Mouse (Mus musculus): Measurements from ENCODE around the gene Rundc3a.

Gene Rundc3a

GRCm38 (mm10) chr11:102432896-102433295, 39.7 kb downstream of the Rundc3a start:
- DNase-seq (ENCODE audit: low spot score in 2 of 2) = no peak

DNA sequence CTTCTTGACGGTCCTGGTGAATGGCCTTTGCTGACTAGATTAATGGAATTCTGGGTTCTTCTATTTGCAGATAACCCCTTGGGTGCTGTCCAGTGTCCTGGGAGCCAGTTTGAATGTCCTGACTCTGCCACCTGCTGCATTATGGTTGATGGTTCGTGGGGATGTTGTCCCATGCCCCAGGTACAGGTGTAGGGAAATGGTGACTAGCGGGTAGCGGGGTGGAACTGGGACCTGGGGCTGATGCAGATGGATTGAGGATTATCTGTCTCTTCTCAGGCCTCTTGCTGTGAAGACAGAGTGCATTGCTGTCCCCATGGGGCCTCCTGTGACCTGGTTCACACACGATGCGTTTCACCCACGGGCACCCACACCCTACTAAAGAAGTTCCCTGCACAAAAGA, 40.7 kb downstream of the Rundc3a start:
- no peak for DNase-seq (ENCODE audit: low spot score in 2 of 2)

DNA sequence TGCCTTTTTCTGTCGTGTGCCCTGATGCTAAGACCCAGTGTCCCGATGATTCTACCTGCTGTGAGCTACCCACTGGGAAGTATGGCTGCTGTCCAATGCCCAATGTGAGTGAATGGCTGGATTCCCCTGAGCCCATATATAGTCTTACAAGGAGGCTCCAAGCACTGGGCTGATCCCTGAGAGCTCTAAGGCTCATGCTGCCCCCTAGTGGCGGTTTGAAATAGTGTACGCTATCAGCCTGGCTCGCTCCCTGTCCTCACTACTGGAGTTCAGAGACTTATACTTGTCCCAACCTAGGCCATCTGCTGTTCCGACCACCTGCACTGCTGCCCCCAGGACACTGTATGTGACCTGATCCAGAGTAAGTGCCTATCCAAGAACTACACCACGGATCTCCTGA, 41.2 kb downstream of the Rundc3a start:
- DNase-seq (ENCODE audit: low spot score in 2 of 2) = peak; percentile 52 to 86

DNA sequence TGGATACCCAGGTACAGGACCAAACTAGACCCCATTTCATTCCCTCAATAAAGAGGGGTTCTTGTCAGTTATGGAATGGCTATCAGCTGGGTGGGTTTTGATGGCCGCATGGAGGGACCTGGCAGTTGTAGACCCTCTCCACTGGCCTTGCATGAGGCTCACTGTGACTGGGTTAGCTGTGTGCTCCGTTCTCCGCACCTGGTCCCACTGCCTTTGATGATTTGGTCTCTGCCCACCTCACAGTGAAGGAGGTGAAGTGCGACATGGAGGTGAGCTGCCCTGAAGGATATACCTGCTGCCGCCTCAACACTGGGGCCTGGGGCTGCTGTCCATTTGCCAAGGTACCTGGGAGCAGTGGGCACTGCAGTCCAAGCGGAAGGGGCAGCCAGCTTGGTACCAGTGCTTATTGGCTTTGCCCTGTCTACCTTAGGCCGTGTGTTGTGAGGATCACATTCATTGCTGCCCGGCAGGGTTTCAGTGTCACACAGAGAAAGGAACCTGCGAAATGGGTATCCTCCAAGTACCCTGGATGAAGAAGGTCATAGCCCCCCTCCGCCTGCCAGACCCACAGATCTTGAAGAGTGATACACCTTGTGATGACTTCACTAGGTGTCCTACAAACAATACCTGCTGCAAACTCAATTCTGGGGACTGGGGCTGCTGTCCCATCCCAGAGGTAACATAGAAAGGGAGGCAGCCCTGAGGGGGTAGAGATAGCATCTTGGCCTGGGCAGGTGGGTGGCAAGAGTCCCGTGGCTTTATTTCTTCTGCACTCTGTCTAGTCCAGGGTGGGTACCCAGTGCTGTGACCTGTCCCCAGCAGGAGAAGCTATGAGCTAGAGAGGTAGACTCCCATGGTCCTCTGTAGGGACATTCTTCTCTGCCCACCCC, 41.9 kb downstream of the Rundc3a start:
- DNase-seq (ENCODE audit: low spot score in 2 of 2) = no peak

DNA sequence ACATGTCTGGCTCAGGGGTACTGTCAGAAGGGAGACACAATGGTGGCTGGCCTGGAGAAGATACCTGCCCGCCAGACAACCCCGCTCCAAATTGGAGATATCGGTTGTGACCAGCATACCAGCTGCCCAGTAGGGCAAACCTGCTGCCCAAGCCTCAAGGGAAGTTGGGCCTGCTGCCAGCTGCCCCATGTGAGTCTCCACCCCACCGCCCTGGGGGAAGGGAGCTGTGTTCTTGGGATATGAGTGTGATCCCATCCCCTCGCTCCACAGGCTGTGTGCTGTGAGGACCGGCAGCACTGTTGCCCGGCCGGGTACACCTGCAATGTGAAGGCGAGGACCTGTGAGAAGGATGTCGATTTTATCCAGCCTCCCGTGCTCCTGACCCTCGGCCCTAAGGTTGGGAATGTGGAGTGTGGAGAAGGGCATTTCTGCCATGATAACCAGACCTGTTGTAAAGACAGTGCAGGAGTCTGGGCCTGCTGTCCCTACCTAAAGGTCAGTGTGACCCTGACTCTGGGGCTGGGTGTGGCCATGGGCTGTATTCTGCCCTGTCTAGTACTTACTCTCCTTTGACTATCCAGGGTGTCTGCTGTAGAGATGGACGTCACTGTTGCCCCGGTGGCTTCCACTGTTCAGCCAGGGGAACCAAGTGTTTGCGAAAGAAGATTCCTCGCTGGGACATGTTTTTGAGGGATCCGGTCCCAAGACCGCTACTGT, 42.7 kb downstream of the Rundc3a start:
- DNase-seq (ENCODE audit: low spot score in 2 of 2) = no peak

- no peak for DNase-seq (ENCODE audit: low spot score in 2 of 2)
These were observed 43.2 kb downstream of the Rundc3a start for GRCm38 (mm10) chr11:102436471-102436790.

- DNase-seq (ENCODE audit: low spot score in 2 of 2) = no peak
These were observed 44.2 kb downstream of the Rundc3a start for GRCm38 (mm10) chr11:102437120-102438061.

DNA sequence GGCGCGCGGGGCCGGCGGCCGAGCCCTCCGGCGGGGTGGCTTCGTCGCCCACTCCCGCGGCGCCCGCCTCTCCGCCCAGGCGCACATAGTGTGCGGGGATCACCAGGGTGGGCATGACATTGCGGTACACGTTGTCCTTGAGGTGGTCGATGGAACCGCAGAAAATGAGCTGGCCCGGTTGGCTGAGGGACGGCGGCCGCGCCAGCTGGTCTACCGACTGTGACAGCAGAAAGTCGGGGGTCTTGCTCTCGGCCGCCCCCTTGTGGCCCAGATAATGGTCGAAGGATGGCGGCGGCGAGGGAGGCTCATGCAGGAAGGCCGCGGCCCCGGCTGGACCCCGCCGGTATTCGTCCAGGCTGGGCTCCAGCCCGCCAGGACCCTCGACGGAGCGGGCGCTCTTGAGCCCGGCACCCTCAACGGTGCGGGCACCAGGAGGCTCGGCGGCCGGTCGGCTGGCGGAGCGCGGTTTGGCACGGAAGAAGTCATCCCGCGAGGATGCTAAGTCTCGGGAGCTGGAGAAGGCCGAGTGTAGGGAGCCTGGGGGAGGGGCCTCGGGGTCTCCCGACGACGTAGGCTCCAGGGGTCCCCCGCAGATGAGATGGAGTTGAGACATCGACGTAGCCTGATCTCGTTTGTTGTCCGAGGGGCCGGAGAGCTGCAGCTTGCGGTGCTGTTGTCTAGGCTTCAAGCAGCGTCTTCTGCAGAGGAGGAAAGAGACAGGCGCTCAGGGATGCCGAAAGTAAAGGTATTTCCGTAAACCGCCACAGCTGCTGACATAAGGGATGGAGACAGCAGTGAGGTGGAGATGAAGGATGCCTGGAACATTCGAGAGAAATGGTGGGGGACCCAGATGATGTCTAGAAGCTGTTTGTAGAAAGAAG, 45.2 kb downstream of the Rundc3a start:
- peak in 1 of 2 experiments; percentile 74 for DNase-seq (ENCODE audit: low spot score in 2 of 2)

DNA sequence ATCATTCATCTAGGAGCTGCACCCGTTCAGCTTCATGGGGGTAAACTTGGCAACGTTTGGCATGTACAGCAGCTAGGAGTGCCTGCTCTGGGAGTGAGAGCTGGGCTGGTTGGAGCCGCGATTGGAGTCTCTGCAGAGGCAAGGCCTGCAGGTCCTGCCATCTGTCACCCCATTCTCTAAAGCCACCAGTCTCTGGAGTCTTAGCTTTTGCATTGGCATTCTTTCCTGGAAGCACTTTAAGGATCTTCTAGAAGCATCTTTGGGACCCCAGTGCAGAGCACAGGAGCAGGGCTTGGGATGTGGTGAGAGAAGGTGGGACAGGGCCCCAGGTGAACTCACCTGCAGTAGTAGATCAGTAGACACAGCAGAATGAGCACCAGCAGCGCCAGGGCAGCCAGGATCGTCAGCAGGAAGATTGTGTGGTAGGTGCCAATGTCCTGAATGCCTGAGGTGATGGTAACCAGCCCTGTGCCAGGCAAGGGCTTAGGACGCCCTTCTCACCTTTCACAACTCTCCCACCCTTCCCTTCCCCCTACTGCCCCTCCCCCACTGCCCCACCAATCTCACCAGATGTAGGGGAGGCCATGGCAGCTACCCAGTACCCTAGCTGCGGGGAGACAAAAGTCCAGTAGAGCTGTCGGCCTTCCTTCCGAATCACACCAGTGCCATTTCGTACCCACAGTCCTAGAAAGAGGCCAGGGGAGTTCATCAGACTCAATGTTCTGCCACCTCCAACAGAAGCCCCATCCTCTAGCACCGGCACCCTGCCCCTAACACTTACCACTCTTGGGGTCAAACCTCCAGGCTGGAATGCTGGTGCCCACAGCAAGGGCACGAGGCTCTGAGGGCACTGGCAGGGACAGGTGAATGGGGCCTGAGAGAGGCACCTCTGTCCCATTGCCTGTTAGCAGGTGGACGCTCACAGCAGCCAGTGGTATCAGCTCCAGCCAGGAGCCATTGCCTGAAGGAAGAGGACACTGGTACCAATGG, 46.2 kb downstream of the Rundc3a start:
- DNase-seq (ENCODE audit: low spot score in 2 of 2) = no peak

- DNase-seq (ENCODE audit: low spot score in 2 of 2) = no peak
These were observed 47.1 kb downstream of the Rundc3a start for GRCm38 (mm10) chr11:102440255-102440654.

DNA sequence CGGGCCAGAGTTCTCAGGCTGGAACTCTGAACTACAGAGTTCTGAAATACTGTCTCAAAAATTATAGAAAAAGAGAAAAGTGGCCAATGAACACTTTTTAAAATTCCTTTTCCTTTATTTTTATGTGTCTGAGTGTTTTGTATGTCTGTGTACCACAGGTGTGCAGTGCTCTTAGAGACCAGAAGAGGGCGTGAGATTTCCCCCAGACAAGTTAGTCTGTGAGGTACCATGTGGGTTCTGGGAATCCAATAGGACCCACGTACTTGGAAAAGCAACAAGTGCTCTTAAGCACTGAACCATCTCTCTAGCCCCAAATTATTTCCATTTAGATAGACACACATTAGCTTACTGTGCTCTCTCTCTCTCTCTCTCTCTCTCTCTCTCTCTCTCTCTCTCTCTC, 48.2 kb downstream of the Rundc3a start:
- no peak for DNase-seq (ENCODE audit: low spot score in 2 of 2)

- no peak for DNase-seq (ENCODE audit: low spot score in 2 of 2)
These were observed 48.9 kb downstream of the Rundc3a start for GRCm38 (mm10) chr11:102442089-102442488.

DNA sequence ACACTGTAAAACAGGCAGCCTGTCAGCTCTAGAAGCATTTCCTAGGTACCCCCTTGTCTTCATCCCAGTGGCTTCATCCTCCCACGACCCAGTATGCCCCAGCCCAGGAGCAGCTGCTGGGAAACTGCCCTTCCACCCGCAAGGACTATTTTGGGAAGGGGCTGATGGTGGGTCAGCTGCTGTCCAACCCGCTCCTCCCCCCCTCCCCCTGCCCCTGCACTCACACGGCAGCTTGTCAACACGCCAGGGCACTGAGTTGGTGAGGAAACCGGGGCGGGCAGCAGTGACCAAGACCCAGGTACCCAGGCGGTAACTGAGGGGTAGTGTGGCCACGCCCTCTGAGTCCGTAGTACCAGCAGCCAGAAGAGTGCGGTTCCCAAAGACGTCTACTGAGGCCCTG, 50.5 kb downstream of the Rundc3a start:
- DNase-seq (ENCODE audit: low spot score in 2 of 2) = no peak

GRCm38 (mm10) chr11:102444321-102444720, 51.1 kb downstream of the Rundc3a start:
- no peak for DNase-seq (ENCODE audit: low spot score in 2 of 2)

DNA sequence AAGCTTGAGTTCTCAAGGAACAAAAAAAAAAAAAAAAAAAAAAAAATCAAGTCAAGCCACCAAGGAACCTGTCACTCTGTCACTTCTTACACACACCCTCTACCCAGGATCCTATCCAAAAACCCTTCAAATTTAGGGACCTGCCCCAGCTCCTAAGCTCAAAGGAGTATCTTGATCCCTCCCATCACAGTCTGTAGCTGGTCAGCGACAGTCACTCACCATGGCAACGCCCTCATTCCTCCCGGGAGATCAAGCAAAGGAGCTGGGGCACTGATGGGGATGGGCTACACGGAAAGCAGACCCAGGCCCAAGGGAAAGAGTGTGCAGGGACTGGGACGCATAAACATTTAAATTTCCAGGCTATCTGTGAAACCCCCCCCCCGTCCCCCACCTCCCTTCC, 51.6 kb downstream of the Rundc3a start:
- DNase-seq (ENCODE audit: low spot score in 2 of 2) = no peak

- no peak for DNase-seq (ENCODE audit: low spot score in 2 of 2)
These were observed 52.2 kb downstream of the Rundc3a start for GRCm38 (mm10) chr11:102445264-102445890.

DNA sequence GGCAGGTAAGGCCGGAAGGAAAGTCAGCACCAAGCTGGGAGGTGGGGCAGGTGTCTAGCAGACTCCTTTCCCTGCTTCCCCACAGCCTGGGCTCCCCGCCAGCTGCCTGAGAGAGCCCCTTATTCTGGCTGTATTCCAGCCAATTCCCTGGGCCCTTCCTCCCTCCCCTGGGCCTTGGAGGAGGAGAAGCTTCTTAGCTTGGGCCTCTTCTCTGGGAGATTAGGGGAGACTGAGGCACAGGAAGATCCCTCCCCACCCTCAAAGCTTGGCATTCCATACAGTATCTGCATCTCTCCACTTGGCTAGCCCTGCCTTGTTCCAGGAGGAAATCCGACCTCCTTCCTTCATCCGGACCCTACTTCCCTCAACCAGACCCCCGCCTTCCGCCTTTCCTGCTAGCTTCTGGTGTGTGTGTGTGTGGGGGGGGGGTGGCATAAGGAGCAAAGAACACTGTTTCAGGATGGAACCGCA, 52.7 kb downstream of the Rundc3a start:
- no peak for DNase-seq (ENCODE audit: low spot score in 2 of 2)

DNA sequence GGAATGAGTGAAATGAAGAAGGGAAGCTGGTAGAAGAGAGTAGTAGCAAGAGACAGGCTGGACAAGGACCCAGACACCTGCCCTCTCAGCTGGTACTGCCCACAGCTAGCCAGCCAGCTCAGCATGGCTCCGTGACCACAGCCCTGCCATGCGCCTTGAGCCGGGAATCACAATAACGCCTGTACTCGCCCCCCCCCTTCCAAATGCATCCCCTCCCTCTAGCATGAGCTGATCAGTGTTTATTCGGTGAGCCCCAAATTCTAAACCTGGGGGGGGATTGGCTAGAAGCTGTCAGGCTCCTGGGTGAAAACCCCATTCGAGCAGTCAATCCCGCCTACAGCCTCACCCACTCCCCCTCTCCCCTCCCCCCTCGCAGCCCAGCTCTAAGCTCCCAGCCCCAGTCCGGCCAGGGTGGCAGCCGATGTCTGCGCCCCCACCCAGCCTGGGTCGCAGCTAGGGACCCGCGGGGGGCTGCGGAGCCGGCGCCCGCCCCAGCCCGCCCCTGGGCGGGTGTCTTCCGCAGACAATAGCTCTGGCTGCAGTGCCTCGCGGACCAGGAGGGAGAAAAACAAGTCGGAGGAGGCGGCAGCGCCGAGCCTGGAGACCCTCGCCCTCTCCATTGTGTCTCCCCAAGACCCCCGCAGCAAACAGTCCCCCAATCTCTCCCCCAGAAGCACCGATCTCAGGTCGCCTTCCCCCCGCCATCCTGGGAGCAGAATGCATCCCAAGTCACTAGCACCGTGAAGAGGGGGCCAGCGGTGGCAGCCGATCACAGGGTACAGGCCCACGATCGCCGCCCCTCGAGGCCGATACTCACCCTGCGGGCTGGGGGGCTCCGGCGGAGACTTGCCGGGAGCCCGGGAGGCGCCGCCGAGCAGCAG, 53.6 kb downstream of the Rundc3a start:
- DNase-seq (ENCODE audit: low spot score in 2 of 2) = no peak

Data from thymus, postnatal 10 days (tissue).